Mouse (Mus musculus) lung, adult 2 months (tissue): ENCODE data around the gene Lcat. TPM values are rescaled to one million over a fixed set of nuclear protein-coding genes. Genes with fewer than 3 reads are reported as not detected.

ENCODE experiments used
- DNase-seq: peaks from one replicate; pipeline ENCODE4 v3.0.0; 2022
- H3K4me1 ChIP-seq: fragments of 200-500 bp; 2 replicates; pipeline ENCODE4 v1.6.1; 2011; ENCODE audit warnings: low read length; ENCODE audit not compliant: control insufficient read depth, insufficient read depth
- H3K4me3 ChIP-seq: fragments of 200-500 bp; replicated peaks from 2 replicates; pipeline ENCODE3; 2011; ENCODE audit warnings: low read depth, mild to moderate bottlenecking, control low read depth, low read length; ENCODE audit errors: extremely low read depth
- CTCF ChIP-seq: fragments of 200-500 bp; IDR thresholded peaks from 2 replicates; pipeline ENCODE4 v1.5.1; 2011; ENCODE audit warnings: mild to moderate bottlenecking, low read length, control low read depth; ENCODE audit not compliant: insufficient read depth
- POLR2A ChIP-seq: fragments of 200-500 bp; IDR thresholded peaks from 2 replicates; pipeline ENCODE4 v1.6.1; 2011; ENCODE audit warnings: low read depth, mild to moderate bottlenecking, control low read depth, low read length, borderline replicate concordance; ENCODE audit errors: extremely low read depth
- WGBS: fragments of 180-500 bp; shearing (Covaris S2); methylation state at CpG from one replicate; pipeline ENCODE4 v1.1.7; 2018; 5-methylcytosine and 5-hydroxymethylcytosine counted together
- polyA plus RNA-seq: library from polyadenylated mRNA; depleted of rRNA; stranded (reverse); fragments of >200 nt; gene quantifications from 2 replicates; pipeline ENCODE4 v1.2.3, GENCODE M21; 2012

Gene Lcat
- polyA plus RNA-seq, 1 experiment, result 3.6 TPM

DNA sequence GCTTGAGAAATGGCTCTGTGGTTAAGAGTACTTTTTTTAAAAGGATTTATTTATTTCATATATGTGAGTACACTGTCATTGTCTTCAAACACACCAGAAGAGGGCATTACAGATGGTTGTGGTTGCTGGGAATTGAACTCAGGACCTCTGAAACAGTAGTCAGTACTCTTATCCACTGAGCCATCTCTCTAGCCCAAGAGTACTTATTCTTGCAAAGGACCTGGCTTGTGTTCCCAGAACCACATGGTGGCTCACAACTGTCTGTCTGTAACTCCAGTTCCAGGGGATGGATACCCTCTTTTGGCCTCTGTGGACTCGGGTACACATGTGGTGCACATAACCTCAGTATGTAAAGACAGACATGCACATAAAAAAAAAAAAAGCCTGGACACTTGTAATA lies 26.2 kb upstream of the Lcat start:
- H3K4me3 ChIP-seq, result no peak overlapping the region
- 78% methylated on average over 1 of the region's 1 CpGs for WGBS
- TF ChIP-seq POLR2A, result no peak
- no peak for TF ChIP-seq CTCF
- H3K4me1 ChIP-seq, result peaks cover 14% of the 10 kb centered on the region
- DNase-seq, result no peak

GRCm38 (mm10) chr8:105966692-105967311 lies 23.6 kb upstream of the Lcat start:
- Histone ChIP-seq H3K4me1 (peaks cover 17% of the 10 kb centered on the region), H3K4me3 (peak overlapping the region; percentile 29)
- TF ChIP-seq POLR2A (no peak), CTCF (no peak)
- peak; percentile 28 for DNase-seq
- 14% methylated on average over 19 of the region's 19 CpGs for WGBS

DNA sequence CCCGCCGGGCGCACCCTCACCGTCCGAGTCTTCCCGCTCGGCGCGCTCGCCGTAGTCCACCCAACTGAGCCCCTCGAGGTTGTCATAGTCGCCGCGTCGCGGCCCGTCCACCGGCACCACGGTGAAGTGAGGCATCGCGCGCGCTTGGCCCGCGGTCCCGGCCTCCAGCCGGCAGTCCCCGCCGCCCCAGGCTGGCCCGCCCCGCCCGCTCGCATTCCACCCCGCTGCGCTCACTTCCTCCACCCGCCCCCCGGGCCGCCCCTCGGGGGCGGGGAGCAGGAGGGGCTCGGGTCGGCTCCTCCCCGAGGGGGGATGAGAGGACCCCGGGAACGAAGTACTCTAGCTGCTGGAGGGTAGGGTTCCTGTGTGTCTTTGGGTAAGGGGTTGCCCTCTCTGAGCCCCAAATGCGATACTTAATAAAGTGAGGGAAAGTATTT lies 22.7 kb upstream of the Lcat start, which contains the start of gene Slc12a4:
Gene Slc12a4 (minus strand): TSS at position 193 of the 437 bp plus-strand sequence.
- WGBS, result under 1% methylated on average over 46 of the region's 47 CpGs
- DNase-seq, result peak; percentile 82
- Histone ChIP-seq H3K4me3 (peak within 1 kb of the TSS; percentile 79), H3K4me1 (peaks cover 17% of the 10 kb centered on the region)
- TF ChIP-seq CTCF (no peak), POLR2A (peak; percentile 76)

- peak overlapping the region; percentile 75 for H3K4me3 ChIP-seq
- under 1% methylated on average over 40 of the region's 40 CpGs for WGBS
- TF ChIP-seq CTCF (no peak), POLR2A (no peak)
- DNase-seq, result no peak
- peaks cover 17% of the 10 kb centered on the region for H3K4me1 ChIP-seq
Measured at GRCm38 (mm10) chr8:105965266-105965904, 22.2 kb upstream of the Lcat start.

GRCm38 (mm10) chr8:105964506-105965265 lies 21.5 kb upstream of the Lcat start:
- no peak for DNase-seq
- Histone ChIP-seq H3K4me1 (peaks cover 17% of the 10 kb centered on the region), H3K4me3 (peak overlapping the region; percentile 75)
- 47% methylated on average over 12 of the region's 12 CpGs for WGBS
- TF ChIP-seq POLR2A (no peak), CTCF (no peak)

GRCm38 (mm10) chr8:105961536-105961935 lies 18.4 kb upstream of the Lcat start:
- 93% methylated on average over 10 of the region's 10 CpGs for WGBS
- H3K4me3 ChIP-seq, result no peak overlapping the region
- no peak for DNase-seq
- TF ChIP-seq CTCF (no peak), POLR2A (no peak)
- peaks cover 13% of the 10 kb centered on the region for H3K4me1 ChIP-seq

DNA sequence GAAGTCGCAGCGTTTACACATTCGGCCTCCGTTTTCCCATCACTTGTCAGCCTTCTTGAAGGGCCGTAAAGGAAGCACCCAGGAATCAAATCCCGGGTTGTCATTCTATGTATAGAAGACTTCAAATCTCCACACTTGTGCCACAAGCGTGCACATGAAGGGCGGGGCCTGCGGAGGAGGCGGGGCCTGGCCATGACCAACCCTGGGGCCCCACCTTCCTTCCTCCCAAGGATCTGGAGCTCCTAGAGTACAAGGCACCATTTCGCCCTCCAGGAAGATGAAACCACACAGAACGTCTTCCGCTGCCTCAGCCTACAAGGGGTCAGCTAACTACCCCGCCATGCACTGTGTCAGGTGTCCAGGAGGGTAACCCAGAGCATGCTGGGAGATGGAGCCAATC lies 17.9 kb upstream of the Lcat start:
- WGBS, result 84% methylated on average over 14 of the region's 14 CpGs
- TF ChIP-seq POLR2A, result no peak
- TF ChIP-seq CTCF, result no peak
- H3K4me1 ChIP-seq, result peaks cover 11% of the 10 kb centered on the region

DNA sequence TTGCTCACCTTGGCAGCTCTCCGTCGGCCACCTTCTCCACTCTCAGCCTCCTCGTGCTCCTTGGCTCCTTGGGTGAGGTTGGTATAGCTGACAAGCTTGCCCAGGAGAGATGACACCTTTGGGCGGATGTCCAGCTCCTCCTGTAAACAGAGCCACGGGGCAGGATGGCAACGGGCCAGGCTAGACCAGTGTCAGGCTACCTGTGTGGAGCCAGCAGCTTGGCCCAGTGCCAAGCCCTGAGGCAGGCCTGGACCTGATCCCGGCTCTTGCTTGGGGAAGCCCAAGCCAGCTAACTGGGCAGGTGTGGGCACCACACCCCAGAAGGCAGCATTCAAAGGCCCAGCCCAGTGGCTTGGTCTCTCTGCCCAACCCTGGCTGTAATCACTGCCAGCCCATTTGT lies 16.2 kb upstream of the Lcat start:
- TF ChIP-seq POLR2A (no peak), CTCF (no peak)
- peak; percentile 50 for DNase-seq
- H3K4me3 ChIP-seq, result no peak overlapping the region
- WGBS, result 54% methylated on average over 7 of the region's 7 CpGs
- peaks cover 5% of the 10 kb centered on the region for H3K4me1 ChIP-seq

More for the DNA sequence above, 17.9 kb upstream of the Lcat start:
- no peak for DNase-seq
- no peak overlapping the region for H3K4me3 ChIP-seq

DNA sequence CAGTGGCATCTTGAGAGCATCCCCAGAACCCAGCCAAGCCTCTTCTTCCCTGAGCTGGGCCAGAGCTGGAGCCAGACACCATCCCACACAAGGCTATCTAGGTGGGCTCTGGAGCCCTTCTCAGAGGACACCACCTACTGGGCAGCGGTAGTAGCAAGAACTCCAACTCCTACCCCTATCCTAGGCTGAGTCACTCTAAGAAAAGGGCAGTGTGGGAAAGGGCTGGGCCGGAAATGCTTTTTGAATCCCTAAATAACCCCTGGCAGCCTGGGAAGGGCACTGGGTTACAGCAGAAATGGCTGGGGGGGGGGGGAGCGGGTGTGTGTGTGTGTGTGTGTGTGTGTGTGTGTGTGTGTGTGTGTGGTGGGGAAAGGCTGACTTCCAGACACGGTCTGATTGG lies 14.6 kb upstream of the Lcat start:
- peaks cover 2% of the 10 kb centered on the region; the same call in 1 of the 2 replicates for H3K4me1 ChIP-seq
- no peak for DNase-seq
- no peak for TF ChIP-seq POLR2A
- TF ChIP-seq CTCF, result 0 out of 2 replicates have a peak, but pooled peaks have one; percentile 10
- WGBS, result 35% methylated on average over 3 of the region's 4 CpGs
- no peak overlapping the region for H3K4me3 ChIP-seq

DNA sequence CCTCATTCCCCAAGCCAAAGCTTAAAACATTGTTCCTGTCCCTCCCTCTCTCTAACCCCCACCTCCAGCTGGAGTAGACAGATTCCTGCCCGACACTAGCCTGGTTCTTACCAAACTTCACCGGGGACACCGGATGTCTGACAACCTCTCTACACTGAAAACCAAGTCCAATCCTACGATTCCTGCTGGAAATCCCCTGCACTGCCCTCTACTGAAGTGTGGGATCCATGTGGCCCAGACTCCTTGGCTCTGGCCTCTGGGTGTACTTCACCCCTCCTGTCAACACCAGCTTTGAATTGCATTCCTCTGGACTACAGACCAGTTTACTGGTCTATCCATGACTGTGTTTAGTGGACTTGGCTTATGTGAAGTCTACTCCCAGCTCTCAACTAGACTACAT lies 13.4 kb upstream of the Lcat start:
- no peak for DNase-seq
- Histone ChIP-seq H3K4me1 (peaks cover 2% of the 10 kb centered on the region; the same call in 1 of the 2 replicates), H3K4me3 (no peak overlapping the region)
- WGBS, result 69% methylated on average over 4 of the region's 4 CpGs
- TF ChIP-seq POLR2A, result no peak
